Mouse (Mus musculus): ENCODE measurements around the gene Ttc30a1.

- no peak for TF ChIP-seq CTCF (IDR thresholded peaks at IDR 0.05; ENCODE audit: extremely low read depth, insufficient read depth, insufficient read length, insufficient replicate concordance)
- no peak for TF ChIP-seq POLR2A (IDR thresholded peaks at IDR 0.05; ENCODE audit: low read depth, low read length)
These were observed 7.1 kb upstream of the Ttc30a1 start for GRCm38 (mm10) chr2:75988779-75989363.
